Mouse (Mus musculus) CH12.LX (cell line): Measurements from ENCODE around the gene 2310061I04Rik. TPM values are rescaled to one million over a fixed set of nuclear protein-coding genes. Genes with fewer than 3 reads are reported as not detected.

Experiments used
- DNase-seq: peaks from one replicate; pipeline ENCODE4 v3.0.0-alpha.2; 2013; ENCODE audit errors: extremely low read depth
- H3K27ac ChIP-seq: 2 replicates; pipeline ENCODE4 v1.5.1; 2012; ENCODE audit warnings: low read depth, mild to moderate bottlenecking, control low read depth, moderate library complexity; ENCODE audit not compliant: insufficient read depth
- H3K27me3 ChIP-seq: replicated peaks from 2 replicates; pipeline ENCODE3; 2012; ENCODE audit warnings: inconsistent platforms
- H3K36me3 ChIP-seq, 2 experiments: replicated peaks in 1 of 2; 2 replicates each; pipeline versions ENCODE3 to v1.6.1; 2012; ENCODE audit warnings: inconsistent platforms in 1 of 2, low read length in 1 of 2, mild to moderate bottlenecking in 1 of 2, mixed read lengths in 1 of 2, moderate library complexity in 1 of 2; ENCODE audit not compliant: control insufficient read depth in 1 of 2, insufficient read depth in 1 of 2
- H3K4me1 ChIP-seq, 2 experiments: 2 replicates each; pipeline ENCODE4 v1.6.1; 2012; ENCODE audit warnings: inconsistent platforms in 1 of 2, moderate library complexity in 1 of 2; ENCODE audit not compliant: insufficient read depth in 2 of 2, control insufficient read depth in 1 of 2
- H3K4me2 ChIP-seq: 2 replicates; pipeline ENCODE4 v1.6.1; 2012; ENCODE audit warnings: low read depth, mild to moderate bottlenecking, control low read depth; ENCODE audit not compliant: poor library complexity, insufficient read depth, severe bottlenecking
- H3K4me3 ChIP-seq, 3 experiments: fragments of 150-350 bp in 1 of 3; sonication (generic) in 1 of 3; replicated peaks in 1 of 3; 2 replicates each; pipeline versions ENCODE3 to v1.5.1; 2011 to 2012; ENCODE audit warnings: low read depth in 2 of 3, low read length in 2 of 3, mild to moderate bottlenecking in 2 of 3, moderate library complexity in 2 of 3, control low read depth in 1 of 3, improper control_type of control experiment in 1 of 3, inconsistent platforms in 1 of 3, mixed read lengths in 1 of 3; ENCODE audit not compliant: poor library complexity in 1 of 3
- H3K79me2 ChIP-seq: replicated peaks from 2 replicates; pipeline ENCODE4 v1.6.1; 2012; ENCODE audit warnings: mild to moderate bottlenecking, moderate library complexity; ENCODE audit not compliant: control insufficient read depth, poor library complexity, insufficient read depth, severe bottlenecking; ENCODE audit errors: extremely low read depth
- H3K9ac ChIP-seq: 2 replicates; pipeline ENCODE4 v1.6.1; 2012; ENCODE audit warnings: low read depth, mild to moderate bottlenecking, control low read depth, moderate library complexity; ENCODE audit not compliant: insufficient read depth
- H3K9me3 ChIP-seq: replicated peaks from 2 replicates; pipeline ENCODE3; 2012; ENCODE audit warnings: low read length, inconsistent platforms, mixed read lengths
- BHLHE40 ChIP-seq: IDR thresholded peaks from 2 replicates; pipeline ENCODE4 v1.6.1; 2011; ENCODE audit warnings: mild to moderate bottlenecking, low read depth, low read length, improper control_type of control experiment
- CHD2 ChIP-seq: IDR thresholded peaks from 2 replicates; pipeline ENCODE4 v1.6.1; 2011; ENCODE audit warnings: low read length, improper control_type of control experiment
- ELF1 ChIP-seq: IDR thresholded peaks from 2 replicates; pipeline ENCODE4 v1.6.1; 2014; ENCODE audit warnings: low read depth, mild to moderate bottlenecking, inconsistent platforms, low read length, improper control_type of control experiment
- EP300 ChIP-seq: IDR thresholded peaks from 2 replicates; pipeline ENCODE4 v1.6.1; 2011; ENCODE audit warnings: low read length, improper control_type of control experiment
- ETS1 ChIP-seq: conservative IDR thresholded peaks from 2 replicates; pipeline ENCODE4 v1.6.1; 2012; ENCODE audit warnings: low read depth, mild to moderate bottlenecking, inconsistent platforms, low read length, improper control_type of control experiment, moderate library complexity
- HCFC1 ChIP-seq: IDR thresholded peaks from 2 replicates; pipeline ENCODE4 v1.6.1; 2012; ENCODE audit warnings: low read depth, mild to moderate bottlenecking, inconsistent platforms, low read length, improper control_type of control experiment
- IRF4 ChIP-seq: IDR thresholded peaks from 2 replicates; pipeline ENCODE4 v1.6.1; 2014; ENCODE audit warnings: low read depth, mild to moderate bottlenecking, inconsistent platforms, low read length, improper control_type of control experiment
- KAT2A ChIP-seq: IDR thresholded peaks from 2 replicates; pipeline ENCODE4 v1.6.1; 2012; ENCODE audit warnings: low read length, improper control_type of control experiment, inconsistent platforms; ENCODE audit not compliant: insufficient replicate concordance
- MAX ChIP-seq: IDR thresholded peaks from 2 replicates; pipeline ENCODE4 v1.6.1; 2011; ENCODE audit warnings: low read length, improper control_type of control experiment
- MAZ ChIP-seq: IDR thresholded peaks from 2 replicates; pipeline ENCODE4 v1.6.1; 2012; ENCODE audit warnings: low read depth, mild to moderate bottlenecking, inconsistent platforms, low read length, improper control_type of control experiment, moderate library complexity
- MEF2A ChIP-seq: IDR thresholded peaks from 2 replicates; pipeline ENCODE4 v1.6.1; 2014; ENCODE audit warnings: low read depth, mild to moderate bottlenecking, inconsistent platforms, low read length, improper control_type of control experiment, borderline replicate concordance
- MXI1 ChIP-seq: IDR thresholded peaks from 2 replicates; pipeline ENCODE4 v1.6.1; 2011; ENCODE audit warnings: mild to moderate bottlenecking, low read depth, low read length, improper control_type of control experiment
- MYC ChIP-seq: IDR thresholded peaks from 2 replicates; pipeline ENCODE4 v1.6.1; 2011; ENCODE audit warnings: low read depth, mild to moderate bottlenecking, improper control_type of control experiment, low read length
- PAX5 ChIP-seq: IDR thresholded peaks from 2 replicates; pipeline ENCODE4 v1.6.1; 2012; ENCODE audit warnings: low read length, inconsistent platforms, mixed read lengths
- POLR2A ChIP-seq: IDR thresholded peaks from 2 replicates; pipeline ENCODE4 v1.6.1; 2011; ENCODE audit warnings: low read depth, mild to moderate bottlenecking, improper control_type of control experiment, low read length
- RAD21 ChIP-seq: IDR thresholded peaks from 2 replicates; pipeline ENCODE4 v1.6.1; 2011; ENCODE audit warnings: low read depth, mild to moderate bottlenecking, low read length, improper control_type of control experiment, moderate library complexity
- SIN3A ChIP-seq: IDR thresholded peaks from 2 replicates; pipeline ENCODE4 v1.6.1; 2012; ENCODE audit warnings: low read length, improper control_type of control experiment, inconsistent platforms
- SMC3 ChIP-seq: IDR thresholded peaks from 2 replicates; pipeline ENCODE4 v1.6.1; 2011; ENCODE audit warnings: low read depth, low read length, improper control_type of control experiment
- TBP ChIP-seq: conservative IDR thresholded peaks from 2 replicates; pipeline ENCODE4 v1.6.1; 2011; ENCODE audit warnings: low read depth, low read length, improper control_type of control experiment
- TCF12 ChIP-seq: IDR thresholded peaks from 2 replicates; pipeline ENCODE4 v1.6.1; 2014; ENCODE audit warnings: low read depth, mild to moderate bottlenecking, inconsistent platforms, low read length, improper control_type of control experiment
- UBTF ChIP-seq: IDR thresholded peaks from 2 replicates; pipeline ENCODE4 v1.6.1; 2012; ENCODE audit warnings: low read depth, mild to moderate bottlenecking, inconsistent platforms, low read length, improper control_type of control experiment, moderate library complexity
- USF1 ChIP-seq: IDR thresholded peaks from 2 replicates; pipeline ENCODE4 v1.6.1; 2014; ENCODE audit warnings: low read depth, mild to moderate bottlenecking, inconsistent platforms, low read length, improper control_type of control experiment
- USF2 ChIP-seq: conservative IDR thresholded peaks from 2 replicates; pipeline ENCODE4 v1.6.1; 2011; ENCODE audit warnings: low read depth, low read length, improper control_type of control experiment
- ZMIZ1 ChIP-seq: IDR thresholded peaks from 2 replicates; pipeline ENCODE4 v1.6.1; 2012; ENCODE audit warnings: low read depth, mild to moderate bottlenecking, inconsistent platforms, low read length, improper control_type of control experiment
- ZNF384 ChIP-seq: IDR thresholded peaks from 2 replicates; pipeline ENCODE4 v1.6.1; 2012; ENCODE audit warnings: low read depth, low read length, improper control_type of control experiment, inconsistent platforms
- dilution Hi-C: fragments of 300-500 bp; cut with MboI; formaldehyde crosslinking; loops from 2 replicates; pipeline ENCODE4 v1.14.3; 2020; ENCODE audit warnings: low sequenced_read_pairs; ENCODE audit not compliant: extremely low pct_unique_long_range_greater_than_20kb, extremely low pct_ligation_motif_present
- in situ Hi-C: fragments of 300-500 bp; cut with MboI; formaldehyde crosslinking; loops from 3 replicates; pipeline ENCODE4 v1.14.3; 2019; ENCODE audit warnings: low sequenced_read_pairs, low pct_ligation_motif_present, low pct_unique_long_range_greater_than_20kb, mixed read lengths
- polyA plus RNA-seq: library from polyadenylated mRNA; unstranded; fragments of >175 nt; gene quantifications from 2 replicates; pipeline ENCODE4 v1.2.1, GENCODE M21; 2012; ENCODE audit warnings: low read depth; ENCODE audit not compliant: insufficient read length
- total RNA-seq, 2 experiments: library from RNA; depleted of rRNA; stranded (reverse); fragments of 300-350 nt in 1 of 2; fragments of >200 nt in 1 of 2; gene quantifications; 2 replicates each; pipeline ENCODE4 v1.2.3; 2012 to 2014

2310061I04Rik gene
- total and polyA plus RNA-seq, 3 experiments = 5.7 to 46.4 (median 8.7) TPM

DNA sequence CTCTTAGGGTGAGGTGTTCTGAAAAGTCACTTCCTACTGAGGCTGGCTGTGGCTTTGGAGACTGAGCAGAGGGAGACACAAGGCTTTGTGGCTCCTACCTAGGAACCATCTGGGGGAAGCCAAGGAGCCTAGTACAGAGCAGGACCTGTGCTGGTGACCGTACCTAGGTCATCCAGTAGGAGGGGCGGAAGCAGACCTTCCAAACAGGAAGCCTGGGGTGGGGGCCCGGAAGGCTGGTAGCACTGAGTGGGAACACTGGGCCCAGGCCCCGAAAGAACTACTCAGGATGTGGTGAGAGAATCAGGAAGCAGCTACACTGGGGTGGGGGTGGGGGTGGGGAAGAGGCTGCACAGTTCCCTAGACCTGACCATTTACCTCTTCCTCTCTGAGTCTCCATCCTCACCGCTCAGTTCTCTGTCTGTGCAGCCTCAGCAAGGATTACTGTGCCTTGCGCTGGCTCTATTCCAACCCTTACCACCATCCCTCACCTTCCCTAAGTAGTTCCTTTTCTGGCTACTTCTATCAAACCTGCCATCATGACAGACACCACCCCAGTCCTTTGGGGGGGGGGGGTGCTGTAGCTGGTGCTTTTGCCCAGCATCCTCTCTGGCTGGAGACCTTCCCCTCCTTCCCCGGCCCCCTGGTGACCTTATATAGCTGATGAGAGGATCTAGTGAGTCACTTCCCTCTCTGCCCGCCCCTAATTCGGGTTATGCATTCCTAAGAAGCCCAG, 26.9 kb downstream of the 2310061I04Rik start:
- peak; percentile 93 for DNase-seq
- Histone ChIP-seq H3K36me3 (peaks cover 14 to 35% of the 10 kb centered on the region in 2 experiments), H3K9me3 (peaks cover 4% of the 10 kb centered on the region), H3K9ac (peak overlapping the region; percentile 69), H3K27ac (peak overlapping the region; percentile 83), H3K4me1 (peaks cover 0 to 29% of the 10 kb centered on the region in 2 experiments; a peak in 2 of 4 replicates), H3K4me3 (peak overlapping the region; percentile 58 to 74 (median 63)), H3K4me2 (peak overlapping the region; percentile 85), H3K79me2 (peaks cover 51% of the 10 kb centered on the region), H3K27me3 (no peaks in the 10 kb centered on the region)
- dilution Hi-C loops (no loop called here), in situ Hi-C loops (loop anchor here (5.0 kb wide), 1 partner anchor 33 kb away; the partner anchor contains the start of gene Tubb5)
- TF ChIP-seq SMC3 = no peak
- no peak for TF ChIP-seq MYC
- TF ChIP-seq CHD2 = peak; percentile 93
- peak; percentile 59 for TF ChIP-seq TBP
- TF ChIP-seq IRF4 = peak; percentile 77
- TF ChIP-seq EP300 = peak; percentile 73
- peak; percentile 61; the same call in 1 of the 2 replicates for TF ChIP-seq TCF12
- TF ChIP-seq RAD21 = no peak; the same call in 1 of the 2 replicates
- peak; percentile 23; the same call in 1 of the 2 replicates for TF ChIP-seq BHLHE40
- TF ChIP-seq SIN3A = peak; percentile 61
- TF ChIP-seq USF1 = no peak
- peak; percentile 80 for TF ChIP-seq HCFC1
- TF ChIP-seq KAT2A = 0 out of 2 replicates have a peak, but pooled peaks have one; percentile 48
- TF ChIP-seq MAX = peak; percentile 55; the same call in 1 of the 2 replicates
- TF ChIP-seq POLR2A = peak; percentile 52
- TF ChIP-seq ZNF384 = no peak
- TF ChIP-seq MEF2A = 0 out of 2 replicates have a peak, but pooled peaks have one; percentile 49
- TF ChIP-seq PAX5 = no peak
- TF ChIP-seq UBTF = no peak
- TF ChIP-seq MAZ = peak; percentile 94
- TF ChIP-seq USF2 = no peak
- peak; percentile 58; the same call in 1 of the 2 replicates for TF ChIP-seq ETS1
- peak; percentile 93 for TF ChIP-seq ELF1
- TF ChIP-seq MXI1 = no peak; the same call in none of the 2 replicates
- TF ChIP-seq ZMIZ1 = 0 out of 2 replicates have a peak, but pooled peaks have one; percentile 18
